Mouse (Mus musculus): ENCODE measurements at regions not wholly inside any gene's neighbourhood (a gene's known extent, or its start where the extent isn't known, plus 50 kb on each side); places are given as distances from the start of the nearest gene placed in this dataset.

GRCm38 (mm10) chr1:114287349-114287748 is 1397.2 kb upstream of the Cntnap5a start:
- no peak for DNase-seq (ENCODE audit: low spot score in 2 of 2)

- peak in 1 of 2 experiments; percentile 5 for DNase-seq (ENCODE audit: low spot score in 2 of 2)
Measured at GRCm38 (mm10) chr1:114330541-114330940, 1354.0 kb upstream of the Cntnap5a start.

DNA sequence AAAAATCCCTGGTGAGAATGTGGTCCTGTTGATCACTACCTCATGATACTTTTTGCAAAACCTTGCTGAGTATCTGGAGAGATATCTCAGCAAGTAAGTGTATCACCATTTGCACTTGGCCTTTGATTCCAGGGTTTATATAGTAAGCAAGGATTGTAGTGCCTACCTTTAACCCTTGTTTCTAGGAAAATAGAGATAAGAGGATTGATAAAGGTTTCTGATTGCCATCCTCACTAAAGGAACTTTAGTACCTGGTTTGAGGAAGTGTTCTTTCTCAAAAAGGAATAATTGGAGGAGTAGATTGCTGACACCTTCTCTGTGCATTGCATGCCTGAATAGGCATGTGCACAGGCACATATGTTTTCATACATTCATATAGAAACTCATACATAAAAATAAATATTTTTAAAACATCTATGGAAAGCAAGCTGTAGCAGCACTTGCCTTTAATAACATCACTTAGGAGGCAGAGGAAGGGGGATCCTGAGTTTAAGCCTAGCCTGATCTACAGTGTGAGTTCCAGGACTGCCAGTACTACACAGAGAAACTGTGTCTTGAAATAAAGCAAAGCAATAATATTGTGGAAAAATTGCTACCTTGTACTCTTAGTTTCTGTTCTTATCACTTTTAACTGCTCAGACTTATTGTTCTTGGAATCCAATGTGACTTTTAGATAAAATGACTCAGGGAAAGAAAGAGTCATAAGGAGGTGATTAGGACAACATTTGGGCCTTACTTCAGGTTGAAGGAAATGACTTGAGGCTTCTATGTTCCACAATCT is 1326.2 kb upstream of the Cntnap5a start:
- DNase-seq (ENCODE audit: low spot score in 2 of 2): no peak

DNA sequence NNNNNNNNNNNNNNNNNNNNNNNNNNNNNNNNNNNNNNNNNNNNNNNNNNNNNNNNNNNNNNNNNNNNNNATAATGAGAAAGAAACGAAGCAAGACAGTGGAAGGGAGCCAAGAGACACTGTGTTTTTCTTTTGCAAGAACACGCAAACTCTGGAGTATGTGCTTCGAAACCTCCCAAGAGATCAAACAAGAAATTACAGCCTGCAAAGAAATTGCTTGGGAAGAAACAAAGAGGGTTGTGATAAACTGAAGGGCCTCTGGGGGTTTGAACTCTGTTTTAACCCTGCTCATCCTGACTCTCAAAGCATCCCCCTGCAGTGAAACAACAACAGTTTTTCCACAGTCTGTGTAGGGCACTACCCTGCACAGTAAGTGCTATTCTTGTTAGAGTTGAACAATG is 1292.5 kb upstream of the Cntnap5a start:
- no peak for DNase-seq (ENCODE audit: low spot score in 2 of 2)
